Mouse (Mus musculus): ENCODE data around the gene Xlr3a. TPM values are rescaled to one million over a fixed set of nuclear protein-coding genes. Genes with fewer than 3 reads are reported as not detected.
"Not testable (repeated sequence)": the region's sequence is repeated elsewhere in the genome, so short reads cannot be mapped to it uniquely, and the experiment has no call there.

The Xlr3a gene
- total RNA-seq (2012; rRNA removed) = 18.5 and 24.1 TPM in 2 replicates
- total RNA-seq (2014; rRNA removed) = 18.1 and 19.5 TPM in 2 replicates
- 10.5 and 13.6 TPM in 2 replicates for polyA plus RNA-seq (2012; ENCODE audit: insufficient read length, low read depth)

GRCm38 (mm10) chrX:73096941-73097508 is at the start of gene Xlr3a:
TSS of gene Xlr3a (minus strand) at chrX:73097095.
- H3K27ac ChIP-seq (ENCODE audit: insufficient read depth, low read depth); H3K4me1 ChIP-seq (ENCODE audit: control insufficient read depth in 1 of 2, insufficient read depth in 2 of 2); H3K4me2 ChIP-seq (ENCODE audit: insufficient read depth, low read depth, poor library complexity, severe bottlenecking); H3K9me3 ChIP-seq (replicated peaks; ENCODE audit: low read length); H3K79me2 ChIP-seq (replicated peaks; ENCODE audit: control insufficient read depth, extremely low read depth, insufficient read depth, poor library complexity, severe bottlenecking); in situ Hi-C loops (cut with MboI; ENCODE audit: low pct_ligation_motif_present, low pct_unique_long_range_greater_than_20kb, low sequenced_read_pairs); dilution Hi-C loops (cut with MboI; ENCODE audit: extremely low pct_ligation_motif_present, extremely low pct_unique_long_range_greater_than_20kb, low sequenced_read_pairs); H3K27me3 ChIP-seq (replicated peaks); H3K36me3 ChIP-seq (replicated peaks in 1 of 2; ENCODE audit: control insufficient read depth in 1 of 2, insufficient read depth in 1 of 2, low read length in 1 of 2): not testable (repeated sequence)
- peak; percentile 45 for DNase-seq (ENCODE audit: extremely low read depth)
- peak within 1 kb of the TSS in 2 of 3 experiments; percentile 28 to 38 for H3K4me3 ChIP-seq (replicated peaks in 1 of 3; ENCODE audit: low read depth in 2 of 3, low read length in 2 of 3, poor library complexity in 1 of 3)
- H3K9ac ChIP-seq (ENCODE audit: insufficient read depth, low read depth) = peak within 1 kb of the TSS; percentile 39; the same call in 1 of the 2 replicates
- TF ChIP-seq TCF12 (IDR thresholded peaks at IDR 0.05; ENCODE audit: low read depth, low read length) (peak; percentile 20; the same call in 1 of the 2 replicates), HCFC1 (IDR thresholded peaks at IDR 0.05; ENCODE audit: low read depth, low read length) (peak; percentile 19; the same call in 1 of the 2 replicates), TBP (conservative IDR thresholded peaks at IDR 0.05; ENCODE audit: low read depth, low read length) (peak; percentile 48; the same call in 1 of the 2 replicates), NRF1 (IDR thresholded peaks at IDR 0.05; ENCODE audit: low read depth, low read length) (peak; percentile 84), POLR2A (IDR thresholded peaks at IDR 0.05; ENCODE audit: low read depth, low read length) (peak; percentile 58), NELFE (IDR thresholded peaks at IDR 0.05; ENCODE audit: low read depth, low read length) (peak; percentile 39; the same call in 1 of the 2 replicates), MYC (IDR thresholded peaks at IDR 0.05; ENCODE audit: low read depth, low read length) (0 out of 2 replicates have a peak, but pooled peaks have one; percentile 16)

- dilution Hi-C loops (cut with MboI; ENCODE audit: extremely low pct_ligation_motif_present, extremely low pct_unique_long_range_greater_than_20kb, low sequenced_read_pairs) = not testable (repeated sequence)
Measured at GRCm38 (mm10) chrX:73143218-73143618, 46.3 kb upstream of the Xlr3a start.

GRCm38 (mm10) chrX:73122859-73123829 is 26.2 kb upstream of the Xlr3a start:
- H3K79me2 ChIP-seq (replicated peaks; ENCODE audit: control insufficient read depth, extremely low read depth, insufficient read depth, poor library complexity, severe bottlenecking); H3K4me3 ChIP-seq (replicated peaks in 1 of 3; ENCODE audit: low read depth in 2 of 3, low read length in 2 of 3, poor library complexity in 1 of 3); H3K27ac ChIP-seq (ENCODE audit: insufficient read depth, low read depth); dilution Hi-C loops (cut with MboI; ENCODE audit: extremely low pct_ligation_motif_present, extremely low pct_unique_long_range_greater_than_20kb, low sequenced_read_pairs); H3K4me1 ChIP-seq (ENCODE audit: control insufficient read depth in 1 of 2, insufficient read depth in 2 of 2); H3K9ac ChIP-seq (ENCODE audit: insufficient read depth, low read depth); H3K36me3 ChIP-seq (replicated peaks in 1 of 2; ENCODE audit: control insufficient read depth in 1 of 2, insufficient read depth in 1 of 2, low read length in 1 of 2); H3K27me3 ChIP-seq (replicated peaks); DNase-seq (ENCODE audit: extremely low read depth); H3K4me2 ChIP-seq (ENCODE audit: insufficient read depth, low read depth, poor library complexity, severe bottlenecking); in situ Hi-C loops (cut with MboI; ENCODE audit: low pct_ligation_motif_present, low pct_unique_long_range_greater_than_20kb, low sequenced_read_pairs); H3K9me3 ChIP-seq (replicated peaks; ENCODE audit: low read length): not testable (repeated sequence)

More at GRCm38 (mm10) chrX:73143218-73143618, 46.3 kb upstream of the Xlr3a start:
- H3K36me3 ChIP-seq (replicated peaks in 1 of 2; ENCODE audit: control insufficient read depth in 1 of 2, insufficient read depth in 1 of 2, low read length in 1 of 2); H3K9ac ChIP-seq (ENCODE audit: insufficient read depth, low read depth); H3K27me3 ChIP-seq (replicated peaks); DNase-seq (ENCODE audit: extremely low read depth); H3K4me3 ChIP-seq (replicated peaks in 1 of 3; ENCODE audit: low read depth in 2 of 3, low read length in 2 of 3, poor library complexity in 1 of 3); in situ Hi-C loops (cut with MboI; ENCODE audit: low pct_ligation_motif_present, low pct_unique_long_range_greater_than_20kb, low sequenced_read_pairs); H3K79me2 ChIP-seq (replicated peaks; ENCODE audit: control insufficient read depth, extremely low read depth, insufficient read depth, poor library complexity, severe bottlenecking); H3K4me2 ChIP-seq (ENCODE audit: insufficient read depth, low read depth, poor library complexity, severe bottlenecking); H3K4me1 ChIP-seq (ENCODE audit: control insufficient read depth in 1 of 2, insufficient read depth in 2 of 2); H3K27ac ChIP-seq (ENCODE audit: insufficient read depth, low read depth); H3K9me3 ChIP-seq (replicated peaks; ENCODE audit: low read length): not testable (repeated sequence)

- H3K4me1 ChIP-seq (ENCODE audit: control insufficient read depth in 1 of 2, insufficient read depth in 2 of 2); in situ Hi-C loops (cut with MboI; ENCODE audit: low pct_ligation_motif_present, low pct_unique_long_range_greater_than_20kb, low sequenced_read_pairs); H3K36me3 ChIP-seq (replicated peaks in 1 of 2; ENCODE audit: control insufficient read depth in 1 of 2, insufficient read depth in 1 of 2, low read length in 1 of 2); H3K27me3 ChIP-seq (replicated peaks); H3K4me3 ChIP-seq (replicated peaks in 1 of 3; ENCODE audit: low read depth in 2 of 3, low read length in 2 of 3, poor library complexity in 1 of 3); DNase-seq (ENCODE audit: extremely low read depth); H3K27ac ChIP-seq (ENCODE audit: insufficient read depth, low read depth); H3K4me2 ChIP-seq (ENCODE audit: insufficient read depth, low read depth, poor library complexity, severe bottlenecking); dilution Hi-C loops (cut with MboI; ENCODE audit: extremely low pct_ligation_motif_present, extremely low pct_unique_long_range_greater_than_20kb, low sequenced_read_pairs); H3K9me3 ChIP-seq (replicated peaks; ENCODE audit: low read length); H3K79me2 ChIP-seq (replicated peaks; ENCODE audit: control insufficient read depth, extremely low read depth, insufficient read depth, poor library complexity, severe bottlenecking); H3K9ac ChIP-seq (ENCODE audit: insufficient read depth, low read depth): not testable (repeated sequence)
Measured at GRCm38 (mm10) chrX:73116747-73117146, 19.9 kb upstream of the Xlr3a start, which contains the start of gene Gm14685. TSS of gene Gm14685 (plus strand) at chrX:73117047.

- dilution Hi-C loops (cut with MboI; ENCODE audit: extremely low pct_ligation_motif_present, extremely low pct_unique_long_range_greater_than_20kb, low sequenced_read_pairs); H3K36me3 ChIP-seq (replicated peaks in 1 of 2; ENCODE audit: control insufficient read depth in 1 of 2, insufficient read depth in 1 of 2, low read length in 1 of 2); DNase-seq (ENCODE audit: extremely low read depth); in situ Hi-C loops (cut with MboI; ENCODE audit: low pct_ligation_motif_present, low pct_unique_long_range_greater_than_20kb, low sequenced_read_pairs); H3K9ac ChIP-seq (ENCODE audit: insufficient read depth, low read depth); H3K4me2 ChIP-seq (ENCODE audit: insufficient read depth, low read depth, poor library complexity, severe bottlenecking); H3K9me3 ChIP-seq (replicated peaks; ENCODE audit: low read length); H3K27me3 ChIP-seq (replicated peaks); H3K4me1 ChIP-seq (ENCODE audit: control insufficient read depth in 1 of 2, insufficient read depth in 2 of 2); H3K27ac ChIP-seq (ENCODE audit: insufficient read depth, low read depth); H3K79me2 ChIP-seq (replicated peaks; ENCODE audit: control insufficient read depth, extremely low read depth, insufficient read depth, poor library complexity, severe bottlenecking); H3K4me3 ChIP-seq (replicated peaks in 1 of 3; ENCODE audit: low read depth in 2 of 3, low read length in 2 of 3, poor library complexity in 1 of 3): not testable (repeated sequence)
Measured at GRCm38 (mm10) chrX:73082267-73083055, 14.4 kb downstream of the Xlr3a start, which contains the start of gene Xlr4a. TSS of gene Xlr4a (minus strand) at chrX:73082478.
